Mouse (Mus musculus) gastrocnemius, postnatal 4 days (tissue): Measurements from ENCODE around the gene Slc25a28. TPM values are rescaled to one million over a fixed set of nuclear protein-coding genes. Genes with fewer than 3 reads are reported as not detected.

Experiments used
- microRNA-seq: library from miRNA; unstranded; fragments of <30 nt; microRNA quantifications from one replicate; pipeline ENCODE4 v1.2.0, GENCODE M21; 2021
- total RNA-seq, 2 experiments: library from RNA; stranded (reverse); gene quantifications; 2 replicates each; pipeline ENCODE4 v1.2.3; 2021

Gene Slc25a28
- total RNA-seq, 2 experiments from 2014 or later: 20.9 to 24.8 TPM

Small RNA genes within 50 kb of the gene (microRNA-seq; reads per million reads assigned to microRNA genes)
- not detected for gene Gm22646

Other genes starting within 250 kb of the Slc25a28 start
- gene Cnnm1, start 234.4 kb downstream of the Slc25a28 start, total RNA-seq: under 1 TPM; 0.42 to 0.47 TPM
- 100 to 1,000 TPM; 102 to 115 TPM for gene Got1, start 150.3 kb downstream of the Slc25a28 start, total RNA-seq
- gene Nkx2-3, start 62.6 kb downstream of the Slc25a28 start, total RNA-seq: not detected
- gene Entpd7, start 14.8 kb upstream of the Slc25a28 start, total RNA-seq: 10 to 100 TPM in 1 of 2 experiments, 1 to 10 TPM in 1; 9.1 to 12.5 TPM
- 10 to 100 TPM in 1 of 2 experiments, 1 to 10 TPM in 1; 8.8 to 11.3 TPM for gene Cutc, start 78.1 kb upstream of the Slc25a28 start, total RNA-seq
- gene Cox15, start 78.1 kb upstream of the Slc25a28 start, total RNA-seq: 10 to 100 TPM; 27.8 to 28.8 TPM
- under 1 TPM; 0.17 to 0.54 TPM for gene Abcc2, start 107.3 kb upstream of the Slc25a28 start, total RNA-seq